Mouse (Mus musculus): Measurements from ENCODE around the gene Gm10665. TPM values are rescaled to one million over a fixed set of nuclear protein-coding genes. Genes with fewer than 3 reads are reported as not detected.
"Not testable (repeated sequence)": the region's sequence is repeated elsewhere in the genome, so short reads cannot be mapped to it uniquely, and the experiment has no call there.

Gene Gm10665
- polyA plus RNA-seq (2015; fragmentation: Nextera tagmentation; extraction: Ambion mirVana), result not detected in 2 replicates

- not testable (repeated sequence) for H3K4me1 ChIP-seq (replicated peaks); H3K4me3 ChIP-seq; H3K27me3 ChIP-seq; H3K27ac ChIP-seq (replicated peaks); H3K9ac ChIP-seq; ATAC-seq (ENCODE audit: low read depth); H3K9me3 ChIP-seq; H3K36me3 ChIP-seq; H3K4me2 ChIP-seq
- WGBS, result no CpG with 5 or more reads among the region's 5 CpGs
Observed at GRCm38 (mm10) chr7:22463975-22464374, at the start of gene Gm10665. TSS of gene Gm10665 (minus strand) at chr7:22464075.

- not testable (repeated sequence) for H3K4me1 ChIP-seq (replicated peaks); H3K9ac ChIP-seq; H3K4me2 ChIP-seq; H3K9me3 ChIP-seq; H3K27ac ChIP-seq (replicated peaks); H3K36me3 ChIP-seq; H3K4me3 ChIP-seq; ATAC-seq (ENCODE audit: low read depth); H3K27me3 ChIP-seq
- WGBS, result 69% methylated on average over 2 of the region's 3 CpGs
Observed at GRCm38 (mm10) chr7:22499578-22499977, 35.7 kb upstream of the Gm10665 start, which contains the start of gene Vmn1r151. TSS of gene Vmn1r151 (minus strand) at chr7:22499678.

DNA sequence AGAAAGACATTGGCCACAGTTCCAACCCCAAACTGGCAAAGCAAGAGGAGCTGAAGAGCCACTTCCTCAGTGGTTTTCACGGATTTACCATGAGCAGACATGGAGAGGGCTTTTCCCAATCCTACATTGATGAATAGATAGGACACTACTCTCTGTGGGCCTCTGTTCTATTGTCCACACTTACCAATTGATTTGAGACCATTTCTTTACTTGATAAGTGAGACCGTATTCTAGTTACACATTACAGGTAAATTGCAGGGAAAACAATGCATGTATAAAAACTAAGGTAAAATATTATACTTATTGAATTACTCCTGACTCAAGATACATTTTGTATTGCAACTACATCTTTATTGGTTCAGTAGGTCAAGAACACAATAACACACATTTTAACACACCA lies 25.7 kb downstream of the Gm10665 start, which contains the start of gene Vmn1r149:
Gene Vmn1r149, minus strand, starts transcription at position 101 of the 400 bp plus-strand sequence.
- not testable (repeated sequence) for ATAC-seq (ENCODE audit: low read depth); H3K9ac ChIP-seq; H3K4me2 ChIP-seq; H3K27ac ChIP-seq (replicated peaks); H3K27me3 ChIP-seq; H3K9me3 ChIP-seq; H3K36me3 ChIP-seq; H3K4me1 ChIP-seq (replicated peaks); H3K4me3 ChIP-seq
- no CpG with 5 or more reads among the region's 2 CpGs for WGBS

DNA sequence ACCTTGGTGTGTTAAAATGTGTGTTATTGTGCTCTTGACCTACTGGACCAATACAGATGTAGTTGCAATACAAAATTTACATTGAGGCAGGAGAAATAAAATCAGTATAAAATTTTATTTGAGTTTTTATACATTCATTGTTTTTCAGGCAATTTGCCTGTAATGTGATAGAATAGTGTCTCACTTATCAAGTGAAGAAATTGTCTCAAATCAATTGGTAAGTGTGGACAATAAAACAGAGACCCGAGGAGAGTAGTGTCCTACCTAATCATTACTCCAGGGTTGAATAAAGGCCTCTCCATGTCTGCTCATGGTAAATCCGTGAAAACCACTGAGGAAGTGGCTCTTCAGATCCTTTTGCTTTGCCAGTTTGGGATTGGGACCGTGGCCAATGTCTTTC lies 50.6 kb downstream of the Gm10665 start, which contains the start of gene Vmn1r148:
Gene Vmn1r148, plus strand, starts transcription at position 301 of the 400 bp plus-strand sequence.
- not testable (repeated sequence) for H3K9ac ChIP-seq; H3K9me3 ChIP-seq; H3K4me1 ChIP-seq (replicated peaks); H3K4me3 ChIP-seq; H3K4me2 ChIP-seq; H3K27ac ChIP-seq (replicated peaks); ATAC-seq (ENCODE audit: low read depth); H3K27me3 ChIP-seq; H3K36me3 ChIP-seq
- WGBS, result no CpG with 5 or more reads among the region's 3 CpGs

Other genes starting within 250 kb of the Gm10665 start
- not detected in 2 replicates for gene Gm8453, start 234.6 kb downstream of the Gm10665 start, polyA plus RNA-seq (2015; fragmentation: Nextera tagmentation; extraction: Ambion mirVana)
- gene Gm4187, start 134.4 kb downstream of the Gm10665 start, polyA plus RNA-seq (2015; fragmentation: Nextera tagmentation; extraction: Ambion mirVana), result not detected in 2 replicates
- not detected in 2 replicates for gene Gm8660, start 93.0 kb downstream of the Gm10665 start, polyA plus RNA-seq (2015; fragmentation: Nextera tagmentation; extraction: Ambion mirVana)
- gene Vmn1r148, start 50.5 kb downstream of the Gm10665 start, polyA plus RNA-seq (2015; fragmentation: Nextera tagmentation; extraction: Ambion mirVana), result not detected in 2 replicates
- not detected in 2 replicates for gene Vmn1r149, start 25.8 kb downstream of the Gm10665 start, polyA plus RNA-seq (2015; fragmentation: Nextera tagmentation; extraction: Ambion mirVana)
- gene Vmn1r151, start 35.6 kb upstream of the Gm10665 start, polyA plus RNA-seq (2015; fragmentation: Nextera tagmentation; extraction: Ambion mirVana), result not detected in 2 replicates
- not detected in 2 replicates for gene Vmn1r152, start 58.9 kb upstream of the Gm10665 start, polyA plus RNA-seq (2015; fragmentation: Nextera tagmentation; extraction: Ambion mirVana)
- not detected in 2 replicates for gene Gm8677, start 70.8 kb upstream of the Gm10665 start, polyA plus RNA-seq (2015; fragmentation: Nextera tagmentation; extraction: Ambion mirVana)
- not detected in 2 replicates for gene Gm4201, start 101.3 kb upstream of the Gm10665 start, polyA plus RNA-seq (2015; fragmentation: Nextera tagmentation; extraction: Ambion mirVana)
- not detected in 2 replicates for gene Gm4565, start 124.1 kb upstream of the Gm10665 start, polyA plus RNA-seq (2015; fragmentation: Nextera tagmentation; extraction: Ambion mirVana)
- not detected in 2 replicates for gene Vmn1r155, start 193.9 kb upstream of the Gm10665 start, polyA plus RNA-seq (2015; fragmentation: Nextera tagmentation; extraction: Ambion mirVana)
- gene Gm8693, start 228.2 kb upstream of the Gm10665 start, polyA plus RNA-seq (2015; fragmentation: Nextera tagmentation; extraction: Ambion mirVana), result not detected in 2 replicates